ENCODE assay signal across 10 mouse cellular contexts in genomic region chr9:99469681-99470273, GRCm38 (mm10). TPM values are rescaled to one million over a fixed set of nuclear protein-coding genes. Genes with fewer than 3 reads are reported as not detected.
DNase-seq lines count a peak whose midpoint lies in the region; ATAC-seq and TF ChIP-seq lines count a peak whose summit lies in the region.
"Had no signal": no experiment of that assay in that cellular context is flagged by ENCODE, and none has a peak within 500 bp of the region (broad histone marks: within the 10 kb centered on the region; RNA-seq: fewer than 3 reads in every experiment).

No protein-coding gene starts in this region.

- H3K27me3 ChIP-seq in intestine, postnatal 0 days (replicated peaks; ENCODE audit: control insufficient read depth, insufficient read depth, low read length): no peaks in the 10 kb centered on the region
- H3K27me3 ChIP-seq in midbrain, embryonic 14.5 days (ENCODE audit: control insufficient read depth, insufficient read depth, low read length): no peaks in the 10 kb centered on the region
- H3K27me3 ChIP-seq: limb, embryonic 13.5 days had no signal

- H3K4me2 ChIP-seq in intestine, postnatal 0 days (replicated peaks; ENCODE audit: low read depth): peak overlapping the region; percentile 60; the same call in 1 of the 2 replicates
- no peak overlapping the region for H3K4me2 ChIP-seq in midbrain, embryonic 14.5 days (ENCODE audit: low read length)
- H3K4me2 ChIP-seq: limb, embryonic 13.5 days had no signal

- peak; percentile 86 for ATAC-seq in intestine, postnatal 0 days
- peak; percentile 39 for ATAC-seq in megakaryocyte-erythroid progenitor cell, adult 5-6 weeks (replicated peaks; ENCODE audit: low FRiP score, low TSS enrichment, poor library complexity, severe bottlenecking)
- no peak for ATAC-seq in midbrain, embryonic 14.5 days (ENCODE audit: low FRiP score, low TSS enrichment)

- 48% methylated on average over 8 of the region's 8 CpGs for WGBS in intestine, postnatal 0 days
- WGBS in midbrain, embryonic 14.5 days: 68% methylated on average over 8 of the region's 8 CpGs

- peak overlapping the region; percentile 84 for H3K27ac ChIP-seq in intestine, postnatal 0 days (ENCODE audit: low read depth, low read length)
- H3K27ac ChIP-seq in midbrain, embryonic 14.5 days (replicated peaks; ENCODE audit: low read depth, low read length): no peak overlapping the region
- H3K27ac ChIP-seq: limb, embryonic 13.5 days had no signal

- H3K4me3 ChIP-seq in intestine, postnatal 0 days (ENCODE audit: low read depth, low read length): no peak overlapping the region
- no peak overlapping the region for H3K4me3 ChIP-seq in midbrain, embryonic 14.5 days (replicated peaks; ENCODE audit: low read depth, low read length)
- H3K4me3 ChIP-seq: limb, embryonic 13.5 days had no signal

- H3K9ac ChIP-seq in intestine, postnatal 0 days (ENCODE audit: low read depth, low read length): no peak overlapping the region
- H3K9ac ChIP-seq in midbrain, embryonic 14.5 days (replicated peaks; ENCODE audit: low read length): no peak overlapping the region
- H3K9ac ChIP-seq: limb, embryonic 13.5 days had no signal

- no peaks in the 10 kb centered on the region for H3K4me1 ChIP-seq in intestine, postnatal 0 days (replicated peaks; ENCODE audit: control insufficient read depth, insufficient read depth, low read length)
- no peaks in the 10 kb centered on the region for H3K4me1 ChIP-seq in midbrain, embryonic 14.5 days (ENCODE audit: control insufficient read depth, insufficient read depth, low read length)

- peak; percentile 11 for DNase-seq in kidney, adult 11 months
- no peak for DNase-seq in kidney, postnatal 14 days
- peak; percentile 44 for DNase-seq in MEL-GATA-1-ER (ENCODE audit: extremely low read depth, low read depth)
- no peak for DNase-seq in embryo, embryonic 9.5 days (ENCODE audit: extremely low spot score)
- DNase-seq in midbrain, embryonic 14.5 days: no peak
- no peak for DNase-seq in urinary bladder, postnatal 10 days (ENCODE audit: low spot score)

- no peaks in the 10 kb centered on the region for H3K36me3 ChIP-seq in intestine, postnatal 0 days (ENCODE audit: control insufficient read depth, insufficient read depth)
- no peaks in the 10 kb centered on the region for H3K36me3 ChIP-seq in midbrain, embryonic 14.5 days (ENCODE audit: control insufficient read depth, insufficient read depth, low read length)

- TF ChIP-seq CTCF in intestine, postnatal 0 days (IDR thresholded peaks at IDR 0.05; ENCODE audit: low read depth): peak; percentile 58

- H3K9me3 ChIP-seq in intestine, postnatal 0 days (ENCODE audit: control insufficient read depth): no peaks in the 10 kb centered on the region
- no peaks in the 10 kb centered on the region for H3K9me3 ChIP-seq in midbrain, embryonic 14.5 days (ENCODE audit: control insufficient read depth, low read length)
- H3K9me3 ChIP-seq: limb, embryonic 13.5 days had no signal

RNA-seq across cellular contexts. Expression of gene Nme9, which starts 18.5 kb away (rescaled TPM):
- polyA plus RNA-seq in intestine, postnatal 0 days (2015; fragmentation: Nextera tagmentation; extraction: Ambion mirVana): 0.46 and 0.71 TPM in 2 replicates
- total RNA-seq in megakaryocyte-erythroid progenitor cell, adult 5-6 weeks (2014; fragmentation: Nextera tagmentation): 0.48 TPM in 1 of 2 replicates, not detected in the other
- total RNA-seq in megakaryocyte-erythroid progenitor cell, adult 5-6 weeks (2017): not detected in 2 replicates
- 0.31 TPM in 1 of 2 replicates, not detected in the other for polyA plus RNA-seq in midbrain, embryonic 14.5 days (2014; fragmentation: Nextera tagmentation; extraction: Ambion mirVana)
- polyA plus RNA-seq: frontal cortex, adult 2 months; limb, embryonic 13.5 days had no signal

RNA-seq across cellular contexts. Expression of gene Mras, which starts 32.6 kb away (rescaled TPM):
- polyA plus RNA-seq in intestine, postnatal 0 days (2015; fragmentation: Nextera tagmentation; extraction: Ambion mirVana): 7.6 and 9.5 TPM in 2 replicates
- total RNA-seq in megakaryocyte-erythroid progenitor cell, adult 5-6 weeks (2014; fragmentation: Nextera tagmentation): not detected in 2 replicates
- not detected in 2 replicates for total RNA-seq in megakaryocyte-erythroid progenitor cell, adult 5-6 weeks (2017)
- polyA plus RNA-seq in midbrain, embryonic 14.5 days (2014; fragmentation: Nextera tagmentation; extraction: Ambion mirVana): 58.0 and 59.9 TPM in 2 replicates

Comparison
In these comparisons a context has a peak if more than half of its experiments do, and no peak if none do; other contexts are left out.
1. DNase-seq: peak in kidney, adult 11 months (single experiment) and MEL-GATA-1-ER (single experiment); none in kidney, postnatal 14 days (single experiment), embryo, embryonic 9.5 days (single experiment), midbrain, embryonic 14.5 days (single experiment) and urinary bladder, postnatal 10 days (single experiment).